Mouse (Mus musculus) C2C12 (cell line): ENCODE measurements at regions not wholly inside any gene's neighbourhood (a gene's known extent, or its start where the extent isn't known, plus 50 kb on each side); places are given as distances from the start of the nearest gene placed in this dataset.

Experiments used
- H3K27me3 ChIP-seq: one replicate; pipeline ENCODE4 v1.6.1; 2011; ENCODE audit not compliant: control insufficient read depth, insufficient read depth, insufficient read length
- H3K36me3 ChIP-seq: one replicate; pipeline ENCODE4 v1.6.1; 2011; ENCODE audit not compliant: control insufficient read depth, insufficient read depth
- H3K4me3 ChIP-seq: one replicate; pipeline ENCODE4 v1.5.1; 2011; ENCODE audit warnings: mild to moderate bottlenecking, control low read depth; ENCODE audit not compliant: poor library complexity, insufficient read depth, severe bottlenecking
- H3K79me2 ChIP-seq: one replicate; pipeline ENCODE4 v1.6.1; 2011; ENCODE audit not compliant: control insufficient read depth, insufficient read depth
- H3K79me3 ChIP-seq: one replicate; pipeline ENCODE4 v1.6.1; 2011; ENCODE audit warnings: low read depth, control low read depth
- H3ac ChIP-seq: one replicate; pipeline ENCODE3; 2011; ENCODE audit warnings: low read depth; ENCODE audit not compliant: control insufficient read depth, insufficient read length
- CEBPB ChIP-seq: IDR thresholded peaks from one replicate; pipeline ENCODE4 v1.6.1; 2011; ENCODE audit warnings: low read depth, mild to moderate bottlenecking, control low read depth, moderate library complexity
- CTCF ChIP-seq: IDR thresholded peaks from one replicate; pipeline ENCODE4 v1.5.1; 2011; ENCODE audit not compliant: control insufficient read depth, insufficient read depth, insufficient read length
- FOSL1 ChIP-seq: IDR thresholded peaks from one replicate; pipeline ENCODE4 v1.8.0; 2011; ENCODE audit warnings: mild to moderate bottlenecking, low read length; ENCODE audit not compliant: poor library complexity, insufficient read depth, severe bottlenecking
- MAX ChIP-seq: IDR thresholded peaks from one replicate; pipeline ENCODE4 v1.6.1; 2011; ENCODE audit warnings: mild to moderate bottlenecking, control low read depth
- MYOD1 ChIP-seq: IDR thresholded peaks from one replicate; pipeline ENCODE4 v1.6.1; 2011; ENCODE audit warnings: low read depth; ENCODE audit not compliant: control insufficient read depth, insufficient read length
- MYOG ChIP-seq: IDR thresholded peaks from one replicate; pipeline ENCODE4 v1.6.1; 2011; ENCODE audit not compliant: control insufficient read depth, insufficient read length; ENCODE audit errors: extremely low read depth
- USF1 ChIP-seq: IDR thresholded peaks from one replicate; pipeline ENCODE4 v1.6.1; 2011; ENCODE audit warnings: low read depth, mild to moderate bottlenecking, control low read depth, moderate library complexity

DNA sequence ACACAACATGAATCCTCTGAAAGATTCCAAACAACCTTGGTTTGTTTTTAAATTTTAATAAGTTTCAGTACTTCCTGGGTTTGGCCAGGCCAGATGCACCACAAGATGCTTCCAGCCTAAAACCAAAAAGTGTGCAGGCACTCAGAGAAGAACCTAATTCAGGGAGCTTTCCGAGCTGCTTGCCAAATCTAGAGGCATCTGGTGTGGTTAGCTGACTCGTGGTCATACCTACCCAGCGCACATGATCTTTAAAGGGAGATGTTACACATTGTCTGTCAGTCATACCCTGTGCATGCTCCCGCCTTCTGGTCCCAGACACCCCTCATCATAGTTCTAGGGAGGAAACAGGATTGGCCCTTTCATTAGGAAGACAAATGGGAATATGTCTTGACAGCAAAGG, 252.7 kb upstream of the Far2 start:
- Histone ChIP-seq H3K4me3 (no peak overlapping the region), H3K36me3 (no peaks in the 10 kb centered on the region), H3ac (no peak overlapping the region), H3K27me3 (no peaks in the 10 kb centered on the region), H3K79me3 (no peaks in the 10 kb centered on the region), H3K79me2 (no peaks in the 10 kb centered on the region)
- TF ChIP-seq MYOG: no peak
- TF ChIP-seq USF1: no peak
- no peak for TF ChIP-seq CTCF
- TF ChIP-seq MYOD1: no peak
- no peak for TF ChIP-seq CEBPB
- no peak for TF ChIP-seq FOSL1
- TF ChIP-seq MAX: no peak

DNA sequence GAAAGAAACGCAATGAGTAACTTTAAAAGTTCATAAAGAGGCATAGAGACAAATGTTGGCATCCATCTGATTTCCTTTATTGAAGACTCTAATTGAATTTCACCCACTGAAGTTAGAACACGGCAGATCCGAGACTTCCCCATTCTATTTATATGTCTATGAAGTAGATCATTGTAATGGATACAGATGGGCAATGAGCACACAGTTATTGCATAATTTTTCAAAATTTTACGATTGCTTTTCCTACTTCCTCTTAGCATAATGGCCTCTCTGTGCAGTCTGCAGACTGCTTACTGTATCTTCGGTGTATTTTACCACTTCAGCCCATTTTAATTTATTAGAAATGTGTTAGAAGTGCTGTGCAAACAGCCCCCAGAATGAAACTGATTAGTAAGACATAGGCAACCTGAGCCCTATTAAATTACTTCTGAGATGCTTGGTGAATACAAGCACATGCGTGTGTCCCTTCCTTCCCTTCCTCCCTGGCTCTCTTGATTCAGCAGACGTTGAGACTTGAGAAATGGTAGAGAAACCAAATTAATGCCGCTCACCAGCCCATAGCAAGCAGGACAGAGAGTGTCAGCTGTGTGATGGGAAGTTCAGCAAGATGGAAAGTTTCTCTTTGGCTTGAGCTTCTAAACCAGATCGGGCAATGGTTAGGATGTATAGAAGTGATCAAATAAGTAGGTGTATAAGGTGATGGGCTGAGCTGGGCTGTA, 247.9 kb upstream of the Far2 start:
- H3K79me2 ChIP-seq: no peaks in the 10 kb centered on the region
- H3ac ChIP-seq: no peak overlapping the region
- H3K4me3 ChIP-seq: no peak overlapping the region
- no peaks in the 10 kb centered on the region for H3K27me3 ChIP-seq
- no peaks in the 10 kb centered on the region for H3K36me3 ChIP-seq
- TF ChIP-seq MYOD1: no peak
- no peak for TF ChIP-seq USF1
- TF ChIP-seq MYOG: no peak
- TF ChIP-seq CTCF: no peak
- no peaks in the 10 kb centered on the region for H3K79me3 ChIP-seq

DNA sequence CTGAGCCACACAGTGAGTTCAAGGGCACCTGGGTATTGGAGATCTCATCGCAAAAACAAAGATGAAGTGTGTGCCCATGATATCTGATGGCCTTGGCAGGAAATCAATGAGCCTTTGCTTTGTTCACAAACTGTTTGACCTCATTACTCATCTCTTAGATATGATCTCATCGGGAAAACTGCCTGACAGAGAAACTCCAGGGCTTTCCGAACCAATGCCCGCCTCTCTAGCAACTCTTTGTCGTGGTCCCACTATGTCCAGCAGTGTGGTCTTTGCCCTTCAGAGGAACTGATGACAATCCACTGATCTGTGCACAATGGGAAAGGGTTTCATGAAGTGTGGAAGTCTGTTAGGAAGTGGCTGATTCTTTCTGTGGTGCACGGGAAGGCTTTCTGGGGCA, 247.2 kb upstream of the Far2 start:
- Histone ChIP-seq H3K27me3 (no peaks in the 10 kb centered on the region), H3K4me3 (no peak overlapping the region)
- TF ChIP-seq MYOD1 (no peak), CTCF (no peak), MAX (no peak), FOSL1 (no peak), CEBPB (no peak), USF1 (no peak), MYOG (no peak)

GRCm38 (mm10) chr6:147800846-147801245, 246.2 kb upstream of the Far2 start:
- Histone ChIP-seq H3K4me3 (no peak overlapping the region), H3K79me2 (no peaks in the 10 kb centered on the region), H3ac (no peak overlapping the region), H3K36me3 (no peaks in the 10 kb centered on the region), H3K79me3 (no peaks in the 10 kb centered on the region), H3K27me3 (no peaks in the 10 kb centered on the region)
- TF ChIP-seq USF1 (no peak), MYOD1 (no peak), CTCF (no peak), CEBPB (no peak), MYOG (no peak), FOSL1 (no peak), MAX (no peak)

More for the DNA sequence above, 247.2 kb upstream of the Far2 start:
- Histone ChIP-seq H3K79me3 (no peaks in the 10 kb centered on the region), H3K36me3 (no peaks in the 10 kb centered on the region), H3ac (no peak overlapping the region), H3K79me2 (no peaks in the 10 kb centered on the region)

DNA sequence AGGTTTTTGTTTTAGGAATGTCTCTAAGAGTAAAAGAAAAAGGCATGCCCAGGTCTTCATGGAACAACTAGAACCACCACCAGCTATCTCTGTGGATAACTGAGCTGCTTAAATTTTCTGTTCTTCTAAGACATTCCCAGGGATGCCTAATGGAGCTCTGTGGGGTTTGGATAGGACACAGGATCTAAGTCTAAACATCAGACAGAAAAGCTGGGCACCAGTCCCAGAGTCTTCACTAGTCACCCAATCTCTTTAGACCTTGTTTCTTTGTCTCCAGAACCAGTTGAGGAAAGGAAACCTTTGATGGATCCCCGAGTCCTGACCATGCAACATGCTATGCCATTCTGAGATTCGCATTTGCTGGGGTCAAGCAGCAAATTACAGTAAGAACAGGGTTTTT, 243.2 kb upstream of the Far2 start:
- H3ac ChIP-seq: no peak overlapping the region
- TF ChIP-seq MYOD1 (no peak), USF1 (no peak), CTCF (no peak), MAX (no peak), MYOG (no peak), FOSL1 (no peak), CEBPB (no peak)
- no peaks in the 10 kb centered on the region for H3K36me3 ChIP-seq
- H3K79me3 ChIP-seq: no peaks in the 10 kb centered on the region
- no peaks in the 10 kb centered on the region for H3K27me3 ChIP-seq
- H3K79me2 ChIP-seq: no peaks in the 10 kb centered on the region
- H3K4me3 ChIP-seq: no peak overlapping the region

DNA sequence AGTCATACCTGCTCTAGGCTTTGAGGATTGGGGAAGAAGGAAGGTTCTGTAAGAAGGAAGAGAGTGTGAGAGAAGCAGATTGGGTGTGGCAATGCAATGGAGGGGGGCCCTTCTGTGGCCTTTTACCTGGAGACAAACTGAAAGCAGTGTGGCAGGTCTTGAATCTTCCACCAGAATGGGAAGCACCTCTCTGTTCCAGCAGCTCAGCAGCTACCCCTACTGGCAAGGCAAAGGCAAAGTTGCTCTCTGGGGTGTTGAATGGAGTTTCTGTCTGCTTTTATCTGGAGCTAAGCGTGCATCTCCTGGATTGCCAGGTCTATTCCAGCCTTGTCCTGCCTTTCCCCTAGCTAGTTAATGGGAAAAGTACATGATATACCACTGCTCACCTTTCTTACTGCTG, 236.3 kb upstream of the Far2 start:
- Histone ChIP-seq H3K79me3 (no peaks in the 10 kb centered on the region), H3ac (no peak overlapping the region), H3K79me2 (no peaks in the 10 kb centered on the region), H3K36me3 (no peaks in the 10 kb centered on the region), H3K4me3 (no peak overlapping the region), H3K27me3 (no peaks in the 10 kb centered on the region)
- TF ChIP-seq MYOG: no peak
- peak; percentile 51 for TF ChIP-seq CTCF
